Mouse (Mus musculus): ENCODE measurements at regions not wholly inside any gene's neighbourhood (a gene's known extent, or its start where the extent isn't known, plus 50 kb on each side); places are given as distances from the start of the nearest gene placed in this dataset.

DNA sequence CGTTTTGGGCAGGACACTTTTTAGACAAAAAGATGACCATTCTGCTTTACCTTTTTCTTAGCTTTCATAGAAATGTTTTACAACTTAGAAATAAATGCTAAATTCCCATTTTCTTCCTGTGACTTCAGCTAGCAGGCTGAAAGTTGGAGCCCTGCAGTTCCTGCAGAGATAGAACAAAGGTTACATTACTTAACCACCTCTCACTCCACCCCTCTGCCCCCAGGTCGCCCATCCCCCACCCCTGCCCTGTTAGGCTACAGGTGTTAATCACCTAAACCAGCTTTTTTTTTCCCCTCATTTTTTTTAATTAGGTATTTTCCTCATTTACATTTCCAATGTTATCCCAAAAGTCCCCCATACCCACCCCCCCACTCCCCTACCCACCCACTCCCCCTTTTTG lies 498.1 kb upstream of the N6amt1 start:
- no peak for TF ChIP-seq GATA1 (IDR thresholded peaks at IDR 0.05; ENCODE audit: borderline replicate concordance, low read length)
- TF ChIP-seq FLI1 (IDR thresholded peaks at IDR 0.05; ENCODE audit: low read length) = no peak
